Mouse (Mus musculus) urinary bladder, postnatal 14 days (tissue): Measurements from ENCODE around the gene Cfap65.

ENCODE experiments used
- DNase-seq: peaks from one replicate; pipeline ENCODE4 v3.0.0; 2021; ENCODE audit warnings: low spot score

The Cfap65 gene

GRCm38 (mm10) chr1:74936221-74936830, 927 bp upstream of the Cfap65 start:
- DNase-seq, result no peak

- DNase-seq, result no peak
Measured at GRCm38 (mm10) chr1:74927621-74928296, 7.6 kb downstream of the Cfap65 start.

GRCm38 (mm10) chr1:74926721-74927120, 8.7 kb downstream of the Cfap65 start:
- peak; percentile 59 for DNase-seq

GRCm38 (mm10) chr1:74924464-74924863, 10.9 kb downstream of the Cfap65 start:
- DNase-seq, result no peak

GRCm38 (mm10) chr1:74915706-74916105, 19.7 kb downstream of the Cfap65 start:
- no peak for DNase-seq

GRCm38 (mm10) chr1:74902191-74902590, 33.2 kb downstream of the Cfap65 start:
- DNase-seq, result no peak

- peak; percentile 66 for DNase-seq
Measured at GRCm38 (mm10) chr1:74901686-74902085, 33.7 kb downstream of the Cfap65 start.

- peak; percentile 76 for DNase-seq
Measured at GRCm38 (mm10) chr1:74900341-74901285, 34.8 kb downstream of the Cfap65 start.

GRCm38 (mm10) chr1:74898656-74899431, 36.6 kb downstream of the Cfap65 start:
- DNase-seq, result no peak

- DNase-seq, result no peak
Measured at GRCm38 (mm10) chr1:74897976-74898375, 37.4 kb downstream of the Cfap65 start.

- DNase-seq, result peak; percentile 55
Measured at GRCm38 (mm10) chr1:74894966-74895365, 40.4 kb downstream of the Cfap65 start.

- peak; percentile 56 for DNase-seq
Measured at GRCm38 (mm10) chr1:74893134-74893855, 42.1 kb downstream of the Cfap65 start, which contains the start of gene Cryba2. Gene Cryba2, minus strand, starts transcription at chr1:74893143.

- DNase-seq, result no peak
Measured at GRCm38 (mm10) chr1:74892351-74893133, 42.9 kb downstream of the Cfap65 start.

GRCm38 (mm10) chr1:74891513-74891912, 43.9 kb downstream of the Cfap65 start:
- peak; percentile 32 for DNase-seq

GRCm38 (mm10) chr1:74885369-74886042, 49.9 kb downstream of the Cfap65 start, which contains the start of gene Fev:
Gene Fev, minus strand, starts transcription at chr1:74885419.
- no peak for DNase-seq

- no peak for DNase-seq
Measured at GRCm38 (mm10) chr1:74884196-74885141, 50.9 kb downstream of the Cfap65 start.

GRCm38 (mm10) chr1:74883441-74883840, 52.0 kb downstream of the Cfap65 start:
- no peak for DNase-seq

GRCm38 (mm10) chr1:74882828-74883227, 52.6 kb downstream of the Cfap65 start:
- no peak for DNase-seq
